Mouse (Mus musculus): ENCODE results near the gene Brd3os. TPM values are rescaled to one million over a fixed set of nuclear protein-coding genes. Genes with fewer than 3 reads are reported as not detected.

Brd3os gene
- polyA plus RNA-seq, 1 experiment, result 11.6 TPM

- Histone ChIP-seq H3K27ac (ENCODE audit: insufficient read depth, low read depth, low read length) (no peak overlapping the region), H3K36me3 (ENCODE audit: control insufficient read depth, insufficient read depth, low read length) (no peaks in the 10 kb centered on the region), H3K4me3 (ENCODE audit: insufficient read depth, low read depth, low read length) (no peak overlapping the region), H3K27me3 (replicated peaks; ENCODE audit: control insufficient read depth, insufficient read depth, low read length) (no peaks in the 10 kb centered on the region), H3K4me1 (ENCODE audit: control insufficient read depth, insufficient read depth, low read length) (no peaks in the 10 kb centered on the region)
- TF ChIP-seq CTCF (conservative IDR thresholded peaks at IDR 0.05; ENCODE audit: insufficient read depth, insufficient read length, low read depth, low read length) (no peak), POLR2A (IDR thresholded peaks at IDR 0.05; ENCODE audit: low read depth, low read length) (no peak)
- WGBS, result 69% methylated on average over 2 of the region's 2 CpGs
- DNase-seq, result no peak
Observed at GRCm38 (mm10) chr2:27432599-27432998, 9.5 kb upstream of the Brd3os start.

DNA sequence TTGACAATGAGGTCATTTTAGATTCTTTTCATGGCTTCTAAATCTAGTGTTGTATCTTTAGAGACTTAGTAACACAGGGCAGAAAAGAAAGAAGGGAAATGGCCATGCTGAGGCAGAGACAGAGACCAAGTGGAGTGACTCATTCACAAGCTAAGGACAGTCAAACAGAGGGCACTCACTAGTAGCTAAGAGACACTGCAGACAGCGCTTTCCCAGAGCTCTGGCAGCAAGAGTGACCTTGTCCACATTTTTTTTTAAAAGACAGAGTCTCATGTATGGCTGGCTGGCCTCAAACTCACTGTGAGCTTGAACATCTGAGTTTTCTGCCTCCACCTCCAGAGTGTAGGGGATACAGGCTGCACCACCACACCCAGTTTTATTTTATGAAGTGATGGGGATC lies 4.2 kb upstream of the Brd3os start:
- Histone ChIP-seq H3K27ac (ENCODE audit: insufficient read depth, low read depth, low read length) (no peak overlapping the region), H3K27me3 (replicated peaks; ENCODE audit: control insufficient read depth, insufficient read depth, low read length) (no peaks in the 10 kb centered on the region), H3K4me3 (ENCODE audit: insufficient read depth, low read depth, low read length) (no peak overlapping the region), H3K36me3 (ENCODE audit: control insufficient read depth, insufficient read depth, low read length) (no peaks in the 10 kb centered on the region), H3K4me1 (ENCODE audit: control insufficient read depth, insufficient read depth, low read length) (peaks cover 4% of the 10 kb centered on the region; the same call in 1 of the 2 replicates)
- DNase-seq, result no peak
- WGBS, result 38% methylated on average over 1 of the region's 1 CpGs
- TF ChIP-seq POLR2A (IDR thresholded peaks at IDR 0.05; ENCODE audit: low read depth, low read length), result no peak
- no peak for TF ChIP-seq CTCF (conservative IDR thresholded peaks at IDR 0.05; ENCODE audit: insufficient read depth, insufficient read length, low read depth, low read length)

GRCm38 (mm10) chr2:27438281-27438680 lies 3.8 kb upstream of the Brd3os start:
- no peaks in the 10 kb centered on the region for H3K27me3 ChIP-seq (replicated peaks; ENCODE audit: control insufficient read depth, insufficient read depth, low read length)
- TF ChIP-seq CTCF (conservative IDR thresholded peaks at IDR 0.05; ENCODE audit: insufficient read depth, insufficient read length, low read depth, low read length), result no peak
- TF ChIP-seq POLR2A (IDR thresholded peaks at IDR 0.05; ENCODE audit: low read depth, low read length), result no peak
- H3K27ac ChIP-seq (ENCODE audit: insufficient read depth, low read depth, low read length), result no peak overlapping the region
- no peak for DNase-seq
- peaks cover 4% of the 10 kb centered on the region; the same call in 1 of the 2 replicates for H3K4me1 ChIP-seq (ENCODE audit: control insufficient read depth, insufficient read depth, low read length)
- no peaks in the 10 kb centered on the region for H3K36me3 ChIP-seq (ENCODE audit: control insufficient read depth, insufficient read depth, low read length)
- WGBS, result 20% methylated on average over 11 of the region's 11 CpGs
- H3K4me3 ChIP-seq (ENCODE audit: insufficient read depth, low read depth, low read length), result no peak overlapping the region

- Histone ChIP-seq H3K4me3 (ENCODE audit: insufficient read depth, low read depth, low read length) (peak overlapping the region; percentile 68), H3K27ac (ENCODE audit: insufficient read depth, low read depth, low read length) (no peak overlapping the region), H3K4me1 (ENCODE audit: control insufficient read depth, insufficient read depth, low read length) (peaks cover 4% of the 10 kb centered on the region; the same call in 1 of the 2 replicates), H3K27me3 (replicated peaks; ENCODE audit: control insufficient read depth, insufficient read depth, low read length) (no peaks in the 10 kb centered on the region), H3K36me3 (ENCODE audit: control insufficient read depth, insufficient read depth, low read length) (no peaks in the 10 kb centered on the region)
- DNase-seq, result no peak
- WGBS, result 33% methylated on average over 20 of the region's 20 CpGs
- TF ChIP-seq CTCF (conservative IDR thresholded peaks at IDR 0.05; ENCODE audit: insufficient read depth, insufficient read length, low read depth, low read length) (no peak), POLR2A (IDR thresholded peaks at IDR 0.05; ENCODE audit: low read depth, low read length) (no peak)
Observed at GRCm38 (mm10) chr2:27442708-27443449, 755 bp downstream of the Brd3os start.

GRCm38 (mm10) chr2:27443450-27443708 lies 1.3 kb downstream of the Brd3os start:
- TF ChIP-seq POLR2A (IDR thresholded peaks at IDR 0.05; ENCODE audit: low read depth, low read length) (no peak), CTCF (conservative IDR thresholded peaks at IDR 0.05; ENCODE audit: insufficient read depth, insufficient read length, low read depth, low read length) (no peak)
- H3K4me1 ChIP-seq (ENCODE audit: control insufficient read depth, insufficient read depth, low read length), result peaks cover 4% of the 10 kb centered on the region; the same call in 1 of the 2 replicates
- H3K27ac ChIP-seq (ENCODE audit: insufficient read depth, low read depth, low read length), result no peak overlapping the region
- no peaks in the 10 kb centered on the region for H3K36me3 ChIP-seq (ENCODE audit: control insufficient read depth, insufficient read depth, low read length)
- 75% methylated on average over 5 of the region's 5 CpGs for WGBS
- H3K27me3 ChIP-seq (replicated peaks; ENCODE audit: control insufficient read depth, insufficient read depth, low read length), result no peaks in the 10 kb centered on the region
- no peak for DNase-seq
- no peak overlapping the region for H3K4me3 ChIP-seq (ENCODE audit: insufficient read depth, low read depth, low read length)

- H3K36me3 ChIP-seq (ENCODE audit: control insufficient read depth, insufficient read depth, low read length), result peaks cover 4% of the 10 kb centered on the region
- 93% methylated on average over 3 of the region's 3 CpGs for WGBS
- DNase-seq, result no peak
- H3K4me3 ChIP-seq (ENCODE audit: insufficient read depth, low read depth, low read length), result no peak overlapping the region
- H3K27me3 ChIP-seq (replicated peaks; ENCODE audit: control insufficient read depth, insufficient read depth, low read length), result no peaks in the 10 kb centered on the region
- H3K27ac ChIP-seq (ENCODE audit: insufficient read depth, low read depth, low read length), result no peak overlapping the region
- H3K4me1 ChIP-seq (ENCODE audit: control insufficient read depth, insufficient read depth, low read length), result peaks cover 4% of the 10 kb centered on the region; the same call in 1 of the 2 replicates
- TF ChIP-seq CTCF (conservative IDR thresholded peaks at IDR 0.05; ENCODE audit: insufficient read depth, insufficient read length, low read depth, low read length) (no peak), POLR2A (IDR thresholded peaks at IDR 0.05; ENCODE audit: low read depth, low read length) (no peak)
Observed at GRCm38 (mm10) chr2:27445910-27446309, 3.8 kb downstream of the Brd3os start.

DNA sequence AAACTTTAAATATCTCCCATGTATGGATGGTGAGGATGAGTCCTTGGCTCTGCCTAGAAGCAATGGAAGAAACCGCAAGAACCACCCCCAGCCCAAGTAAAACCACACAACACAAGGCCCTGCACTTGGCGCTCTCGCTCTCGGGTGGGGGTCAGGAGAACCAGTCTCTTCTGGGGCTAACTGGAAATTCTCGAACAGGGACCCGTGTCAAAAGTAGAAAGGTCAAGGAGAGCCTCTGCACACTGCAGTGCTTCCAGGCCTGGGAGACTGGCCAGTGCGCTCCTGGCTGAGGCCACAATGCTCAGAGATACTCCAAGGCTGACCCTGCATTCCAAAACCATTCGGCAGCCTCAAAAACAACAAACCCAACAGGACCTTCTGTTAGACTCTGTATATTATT lies 4.7 kb downstream of the Brd3os start:
- peaks cover 4% of the 10 kb centered on the region for H3K36me3 ChIP-seq (ENCODE audit: control insufficient read depth, insufficient read depth, low read length)

More for the DNA sequence above, 4.7 kb downstream of the Brd3os start:
- Histone ChIP-seq H3K27me3 (replicated peaks; ENCODE audit: control insufficient read depth, insufficient read depth, low read length) (no peaks in the 10 kb centered on the region), H3K4me1 (ENCODE audit: control insufficient read depth, insufficient read depth, low read length) (peaks cover 1% of the 10 kb centered on the region; the same call in 1 of the 2 replicates), H3K27ac (ENCODE audit: insufficient read depth, low read depth, low read length) (no peak overlapping the region), H3K4me3 (ENCODE audit: insufficient read depth, low read depth, low read length) (no peak overlapping the region)
- TF ChIP-seq CTCF (conservative IDR thresholded peaks at IDR 0.05; ENCODE audit: insufficient read depth, insufficient read length, low read depth, low read length) (no peak), POLR2A (IDR thresholded peaks at IDR 0.05; ENCODE audit: low read depth, low read length) (no peak)
- 80% methylated on average over 8 of the region's 8 CpGs for WGBS
- DNase-seq, result no peak
